Mouse (Mus musculus): ENCODE measurements around the gene Lrp6.

GRCm38 (mm10) chr6:134601766-134602165, 35.0 kb upstream of the Lrp6 start:
- no peak for TF ChIP-seq POLR2A (IDR thresholded peaks at IDR 0.05; ENCODE audit: borderline replicate concordance, low read depth, low read length)
- TF ChIP-seq CTCF (IDR thresholded peaks at IDR 0.05; ENCODE audit: low read depth, low read length), result no peak

All from bone marrow macrophage, adult 2 months (primary cell).